8 mouse cellular contexts compared by ENCODE assay signal in the genomic region with DNA sequence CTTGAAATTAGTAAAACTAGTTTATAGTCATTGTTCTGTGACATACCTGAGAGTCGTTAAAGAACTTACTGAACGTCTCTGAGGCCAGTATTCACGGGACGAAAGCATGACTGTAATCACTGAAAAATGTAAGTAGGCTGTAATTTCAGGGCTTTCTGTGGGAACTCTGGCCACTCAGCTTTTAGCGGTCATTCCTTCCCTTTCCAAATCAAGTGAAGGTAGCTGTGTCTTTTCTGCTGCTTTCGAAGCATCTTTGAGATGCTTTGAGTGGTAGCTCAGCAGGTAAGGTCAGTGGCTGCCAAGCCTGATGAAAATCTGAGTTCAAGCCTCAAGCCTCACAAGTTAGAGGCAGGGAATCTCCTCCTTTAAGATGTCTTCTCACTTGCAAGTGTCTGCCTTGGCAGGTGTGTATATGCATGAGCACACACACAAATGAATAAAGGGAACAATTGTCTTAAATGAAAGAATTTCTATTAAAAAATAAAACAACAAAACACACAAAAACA. TPM values are rescaled to one million over a fixed set of nuclear protein-coding genes. Genes with fewer than 3 reads are reported as not detected.
A peak's percentile ranks its signal among the peaks of the same experiment; 100 is the strongest.
DNase-seq lines count a peak whose midpoint lies in the region; ATAC-seq and TF ChIP-seq lines count a peak whose summit lies in the region.

No protein-coding gene starts in this region.

- no peak for DNase-seq in lung, adult 2 months
- no peak for DNase-seq in lung, postnatal 36 days
- peak; percentile 19 to 31 for DNase-seq in heart, postnatal 36 days
- no peak for DNase-seq in left cerebral cortex, postnatal 10 days (ENCODE audit: extremely low spot score in 1 of 2, low spot score in 2 of 2)
- no peak for DNase-seq in gastrocnemius, adult 18-20 months (ENCODE audit: low spot score)

- no peak overlapping the region for H3K9ac ChIP-seq in forebrain, embryonic 13.5 days

- peak overlapping the region; percentile 14 for H3ac ChIP-seq in myocyte (ENCODE audit: control insufficient read depth, insufficient read length)

- H3K9me3 ChIP-seq in forebrain, embryonic 13.5 days (replicated peaks): no peaks in the 10 kb centered on the region

- no peak for TF ChIP-seq POLR2A in lung, adult 2 months (IDR thresholded peaks at IDR 0.05; ENCODE audit: borderline replicate concordance, extremely low read depth, low read depth, low read length)
- TF ChIP-seq POLR2A in myocyte (IDR thresholded peaks at IDR 0.05; ENCODE audit: insufficient read length, low read depth): no peak

- 22% methylated on average over 6 of the region's 6 CpGs for WGBS in lung, adult 2 months
- 54% methylated on average over 6 of the region's 6 CpGs for WGBS in forebrain, embryonic 13.5 days

- TF ChIP-seq CTCF in lung, adult 2 months (IDR thresholded peaks at IDR 0.05; ENCODE audit: insufficient read depth, low read length): no peak

- H3K4me3 ChIP-seq in lung, adult 2 months (replicated peaks; ENCODE audit: extremely low read depth, low read depth, low read length): peak overlapping the region; percentile 66
- H3K4me3 ChIP-seq in myocyte: peak overlapping the region; percentile 45
- H3K4me3 ChIP-seq in forebrain, embryonic 13.5 days: no peak overlapping the region

- peak overlapping the region; percentile 85 for H3K4me2 ChIP-seq in myocyte (ENCODE audit: low read depth)
- H3K4me2 ChIP-seq in forebrain, embryonic 13.5 days: no peak overlapping the region

- H3K79me2 ChIP-seq in myocyte (ENCODE audit: control insufficient read depth, insufficient read depth): peaks cover 41% of the 10 kb centered on the region

- ATAC-seq in common myeloid progenitor, adult 5-6 weeks (replicated peaks; ENCODE audit: low read depth, poor library complexity, severe bottlenecking): 0 out of 2 replicates have a peak, but pooled peaks have one; percentile 1
- no peak for ATAC-seq in forebrain, embryonic 13.5 days

- no peaks in the 10 kb centered on the region; the same call in 1 of the 2 replicates for H3K4me1 ChIP-seq in lung, adult 2 months (ENCODE audit: control insufficient read depth, insufficient read depth, low read length)
- H3K4me1 ChIP-seq in forebrain, embryonic 13.5 days: no peaks in the 10 kb centered on the region

- no peaks in the 10 kb centered on the region for H3K36me3 ChIP-seq in myocyte (ENCODE audit: control insufficient read depth, insufficient read depth)
- H3K36me3 ChIP-seq in forebrain, embryonic 13.5 days (ENCODE audit: poor library complexity, severe bottlenecking): no peaks in the 10 kb centered on the region

- no peak overlapping the region for H3K27ac ChIP-seq in forebrain, embryonic 13.5 days

- no peaks in the 10 kb centered on the region for H3K27me3 ChIP-seq in myocyte (ENCODE audit: control insufficient read depth, insufficient read depth, insufficient read length)
- no peaks in the 10 kb centered on the region for H3K27me3 ChIP-seq in forebrain, embryonic 13.5 days

- intact Hi-C loops in heart, postnatal 36 days (cut with DNase I): no loop called here
- intact Hi-C loops in left cerebral cortex, postnatal 10 days (cut with DNase I): no loop called here

TF ChIP-seq in myocyte, 11 proteins besides CTCF, POLR2A, EP300 and RAD21:
- no peak for TF ChIP-seq SRF (IDR thresholded peaks at IDR 0.05; ENCODE audit: control insufficient read depth, insufficient read length, low read depth)
- no peak for TF ChIP-seq MYOD1 (IDR thresholded peaks at IDR 0.05; ENCODE audit: control insufficient read depth in 1 of 3, insufficient read length in 2 of 3, low read depth in 2 of 3)
TF ChIP-seq in myocyte: peak in this region for 0.

RNA-seq across cellular contexts. Expression of a gene that starts 0.8 kb away (rescaled TPM):
- polyA plus RNA-seq in lung, adult 2 months (2012; rRNA removed): 3.2 and 3.7 TPM in 2 replicates
- total RNA-seq in common myeloid progenitor, adult 5-6 weeks (2017): 3.0 and 3.7 TPM in 2 replicates
- 10 to 100 TPM; 20.9 to 25.1 TPM for total RNA-seq in heart, postnatal 36 days (2021)
- polyA plus RNA-seq in myocyte (2012; fragmentation: generic; extraction: Trizol): 5.1 TPM
- 0.55 and 0.56 TPM in 2 replicates for polyA plus RNA-seq in forebrain, embryonic 13.5 days (2015; fragmentation: Nextera tagmentation; extraction: Ambion mirVana)
- total RNA-seq in left cerebral cortex, postnatal 10 days (2021): 1 to 10 TPM; 1.5 to 2.6 TPM
- 1 to 10 TPM; 4.2 to 8.2 TPM for total RNA-seq in gastrocnemius, adult 18-20 months (2021)

Comparison
In these comparisons a context has a peak if more than half of its experiments do, and no peak if none do; other contexts are left out.
1. DNase-seq: peak in heart, postnatal 36 days (2 of 2); none in lung, adult 2 months (single experiment), lung, postnatal 36 days (single experiment), left cerebral cortex, postnatal 10 days (0 of 2) and gastrocnemius, adult 18-20 months (single experiment).